Mouse (Mus musculus) right cerebral cortex, postnatal 25 days (tissue): Measurements from ENCODE around the gene Mdm2.
"Not testable (repeated sequence)": the region's sequence is repeated elsewhere in the genome, so short reads cannot be mapped to it uniquely, and the experiment has no call there.

Experiments used
- DNase-seq: peaks from one replicate; pipeline ENCODE4 v3.0.0; 2022

Mdm2 gene

GRCm38 (mm10) chr10:117748276-117749049, 37.9 kb upstream of the Mdm2 start:
- DNase-seq = no peak

- no peak for DNase-seq
Measured at GRCm38 (mm10) chr10:117747711-117748110, 37.2 kb upstream of the Mdm2 start.

GRCm38 (mm10) chr10:117746297-117746883, 35.8 kb upstream of the Mdm2 start, which contains the start of gene Slc35e3:
Gene Slc35e3 (minus strand): TSS chr10:117746365.
- peak; percentile 98 for DNase-seq

- peak; percentile 42 for DNase-seq
Measured at GRCm38 (mm10) chr10:117745570-117746296, 35.2 kb upstream of the Mdm2 start.

- DNase-seq = no peak
Measured at GRCm38 (mm10) chr10:117743917-117744316, 33.4 kb upstream of the Mdm2 start.

- no peak for DNase-seq
Measured at GRCm38 (mm10) chr10:117743182-117743581, 32.6 kb upstream of the Mdm2 start.

- DNase-seq = no peak
Measured at GRCm38 (mm10) chr10:117742618-117743017, 32.1 kb upstream of the Mdm2 start.

- no peak for DNase-seq
Measured at GRCm38 (mm10) chr10:117741698-117742475, 31.3 kb upstream of the Mdm2 start.

- no peak for DNase-seq
Measured at GRCm38 (mm10) chr10:117740921-117741320, 30.4 kb upstream of the Mdm2 start.

GRCm38 (mm10) chr10:117740171-117740570, 29.6 kb upstream of the Mdm2 start:
- DNase-seq = no peak

GRCm38 (mm10) chr10:117739648-117739948, 29.0 kb upstream of the Mdm2 start:
- no peak for DNase-seq

GRCm38 (mm10) chr10:117738928-117739647, 28.5 kb upstream of the Mdm2 start:
- DNase-seq = no peak

- no peak for DNase-seq
Measured at GRCm38 (mm10) chr10:117738140-117738921, 27.8 kb upstream of the Mdm2 start.

GRCm38 (mm10) chr10:117737498-117737897, 26.9 kb upstream of the Mdm2 start:
- DNase-seq = not testable (repeated sequence)

GRCm38 (mm10) chr10:117737075-117737474, 26.5 kb upstream of the Mdm2 start:
- no peak for DNase-seq

- no peak for DNase-seq
Measured at GRCm38 (mm10) chr10:117736573-117736972, 26.0 kb upstream of the Mdm2 start.

- DNase-seq = not testable (repeated sequence)
Measured at GRCm38 (mm10) chr10:117735396-117735795, 24.8 kb upstream of the Mdm2 start.

- DNase-seq = not testable (repeated sequence)
Measured at GRCm38 (mm10) chr10:117734104-117734852, 23.7 kb upstream of the Mdm2 start.

GRCm38 (mm10) chr10:117733626-117734025, 23.1 kb upstream of the Mdm2 start:
- DNase-seq = not testable (repeated sequence)

GRCm38 (mm10) chr10:117732962-117733592, 22.5 kb upstream of the Mdm2 start:
- no peak for DNase-seq
